Comparison of ENCODE assay signal across 11 mouse cellular contexts in genomic region chr8:48098792-48099191, GRCm38 (mm10). TPM values are rescaled to one million over a fixed set of nuclear protein-coding genes. Genes with fewer than 3 reads are reported as not detected.
DNase-seq lines count a peak whose midpoint lies in the region; ATAC-seq and TF ChIP-seq lines count a peak whose summit lies in the region.
"Had no signal": no experiment of that assay in that cellular context is flagged by ENCODE, and none has a peak within 500 bp of the region (broad histone marks: within the 10 kb centered on the region; RNA-seq: fewer than 3 reads in every experiment).

Gene Dctd (plus strand): TSS chr8:48099092.

- TF ChIP-seq RAD21 in MEL (IDR thresholded peaks at IDR 0.05; ENCODE audit: low read depth, low read length) = no peak

- TF ChIP-seq POLR2A in heart, adult 2 months (IDR thresholded peaks at IDR 0.05; ENCODE audit: insufficient read depth, low read depth, low read length) = no peak
- TF ChIP-seq POLR2A in MEL (IDR thresholded peaks at IDR 0.05; ENCODE audit: control insufficient read depth in 1 of 2, insufficient read depth in 1 of 2, low read depth in 1 of 2, low read length in 2 of 2, poor library complexity in 1 of 2) = no peak

- H3K4me2 ChIP-seq in heart, embryonic 14.5 days (ENCODE audit: low read length) = peak within 1 kb of the TSS; percentile 54
- peak within 1 kb of the TSS; percentile 52 for H3K4me2 ChIP-seq in heart, postnatal 0 days (ENCODE audit: low read depth, low read length)

- WGBS in heart, embryonic 14.5 days = 79% methylated on average over 12 of the region's 12 CpGs
- 85% methylated on average over 12 of the region's 12 CpGs for WGBS in heart, adult 2 months
- 76% methylated on average over 12 of the region's 12 CpGs for WGBS in heart, postnatal 0 days

- TF ChIP-seq EP300 in heart, adult 2 months (IDR thresholded peaks at IDR 0.05; ENCODE audit: insufficient read depth, low read depth, low read length) = no peak
- TF ChIP-seq EP300 in MEL (IDR thresholded peaks at IDR 0.05; ENCODE audit: low read depth in 1 of 2, low read length in 2 of 2) = no peak
- no peak for TF ChIP-seq EP300 in heart, postnatal 0 days (IDR thresholded peaks at IDR 0.05; ENCODE audit: low read depth)

- no peaks in the 10 kb centered on the region for H3K36me3 ChIP-seq in heart, embryonic 14.5 days (ENCODE audit: control insufficient read depth, insufficient read depth, low read length)
- H3K36me3 ChIP-seq in heart, adult 2 months (ENCODE audit: control insufficient read depth, insufficient read depth, low read length) = no peaks in the 10 kb centered on the region
- H3K36me3 ChIP-seq in MEL (ENCODE audit: control insufficient read depth in 1 of 2, insufficient read depth in 2 of 2, low read length in 2 of 2) = no peaks in the 10 kb centered on the region
- H3K36me3 ChIP-seq in heart, postnatal 0 days (replicated peaks; ENCODE audit: control insufficient read depth, insufficient read depth, low read length) = no peaks in the 10 kb centered on the region

- no peak for DNase-seq in heart, adult 2 months
- no peak for DNase-seq in MEL (ENCODE audit: low read depth, low spot score)
- DNase-seq in heart, postnatal 0 days (ENCODE audit: low spot score) = no peak
- DNase-seq in embryo, embryonic 10 days (ENCODE audit: low spot score) = no peak
- DNase-seq in kidney, adult 18-20 months = no peak
- no peak for DNase-seq in gastrocnemius, postnatal 10 days
- DNase-seq: kidney, adult 11 months; thymus, postnatal 36 days had no signal

- H3K27me3 ChIP-seq in heart, embryonic 14.5 days (ENCODE audit: control insufficient read depth, insufficient read depth, low read length) = no peaks in the 10 kb centered on the region
- H3K27me3 ChIP-seq in heart, adult 2 months (ENCODE audit: control insufficient read depth, insufficient read depth, low read length) = no peaks in the 10 kb centered on the region
- H3K27me3 ChIP-seq in MEL (ENCODE audit: control insufficient read depth in 1 of 2, insufficient read depth in 2 of 2, low read length in 2 of 2) = no peaks in the 10 kb centered on the region
- H3K27me3 ChIP-seq in heart, postnatal 0 days (ENCODE audit: control insufficient read depth, insufficient read depth, low read length) = no peaks in the 10 kb centered on the region

- no peaks in the 10 kb centered on the region for H3K9me3 ChIP-seq in heart, embryonic 14.5 days (ENCODE audit: control insufficient read depth, low read length)
- H3K9me3 ChIP-seq in MEL (replicated peaks; ENCODE audit: insufficient read depth, low read length) = no peaks in the 10 kb centered on the region
- no peaks in the 10 kb centered on the region for H3K9me3 ChIP-seq in heart, postnatal 0 days (replicated peaks; ENCODE audit: control insufficient read depth, low read length)

- no peak within 1 kb of the TSS for H3K9ac ChIP-seq in heart, embryonic 14.5 days (ENCODE audit: low read length)
- H3K9ac ChIP-seq in heart, adult 2 months (ENCODE audit: low read depth, low read length) = no peak within 1 kb of the TSS
- H3K9ac ChIP-seq in MEL (ENCODE audit: control insufficient read depth, low read depth, low read length, poor library complexity, severe bottlenecking) = no peak within 1 kb of the TSS
- H3K9ac ChIP-seq in heart, postnatal 0 days (replicated peaks; ENCODE audit: low read depth, low read length) = no peak within 1 kb of the TSS

- H3K4me1 ChIP-seq in heart, embryonic 14.5 days (ENCODE audit: control insufficient read depth in 2 of 2, insufficient read depth in 2 of 2, low read length in 2 of 2) = 0 out of 4 replicates have a peak, but pooled peaks cover 0 to 2% of the 10 kb centered on the region in 2 experiments
- H3K4me1 ChIP-seq in heart, adult 2 months (ENCODE audit: control insufficient read depth, insufficient read depth, low read length) = no peaks in the 10 kb centered on the region
- no peaks in the 10 kb centered on the region for H3K4me1 ChIP-seq in MEL (ENCODE audit: control insufficient read depth in 1 of 2, insufficient read depth in 2 of 2, low read length in 2 of 2)
- H3K4me1 ChIP-seq in heart, postnatal 0 days (ENCODE audit: control insufficient read depth, insufficient read depth) = no peaks in the 10 kb centered on the region

- H3K4me3 ChIP-seq in heart, embryonic 14.5 days (ENCODE audit: control insufficient read depth in 1 of 2, insufficient read depth in 1 of 2, low read depth in 1 of 2, low read length in 2 of 2) = no peak within 1 kb of the TSS
- no peak within 1 kb of the TSS for H3K4me3 ChIP-seq in heart, adult 2 months
- no peak within 1 kb of the TSS for H3K4me3 ChIP-seq in MEL (ENCODE audit: control insufficient read depth in 1 of 2, insufficient read depth in 1 of 2, low read depth in 2 of 2, low read length in 2 of 2)
- H3K4me3 ChIP-seq in heart, postnatal 0 days (ENCODE audit: low read depth, low read length) = no peak within 1 kb of the TSS

- TF ChIP-seq CTCF in heart, adult 2 months (IDR thresholded peaks at IDR 0.05) = no peak
- no peak for TF ChIP-seq CTCF in MEL (IDR thresholded peaks at IDR 0.05 in 2 of 3, conservative IDR thresholded peaks at IDR 0.05 in 1 of 3; ENCODE audit: control insufficient read depth in 1 of 3, insufficient read depth in 1 of 3, low read depth in 2 of 3, low read length in 3 of 3, poor library complexity in 1 of 3, severe bottlenecking in 1 of 3)
- TF ChIP-seq CTCF in heart, postnatal 0 days (IDR thresholded peaks at IDR 0.05; ENCODE audit: low read depth) = no peak

- ATAC-seq in heart, embryonic 14.5 days (ENCODE audit: insufficient number of reproducible peaks, insufficient read depth, low FRiP score, low read depth) = no peak
- ATAC-seq in heart, postnatal 0 days (ENCODE audit: insufficient read depth, low read depth) = no peak
- no peak for ATAC-seq in megakaryocyte-erythroid progenitor cell, adult 5-6 weeks (replicated peaks; ENCODE audit: low FRiP score, low TSS enrichment, poor library complexity, severe bottlenecking)

- no peaks in the 10 kb centered on the region for H3K79me2 ChIP-seq in heart, adult 2 months (replicated peaks; ENCODE audit: control insufficient read depth, insufficient read depth, low read length)
- H3K79me2 ChIP-seq in MEL (ENCODE audit: control insufficient read depth, insufficient read depth, low read length, poor library complexity) = no peaks in the 10 kb centered on the region

- intact Hi-C loops in heart, adult 2 months (cut with DNase I) = loop anchor here (10.0 kb wide), 1 partner anchor 426 kb away; no protein-coding TSS in a partner anchor

- H3K27ac ChIP-seq in heart, embryonic 14.5 days (replicated peaks in 1 of 2; ENCODE audit: control insufficient read depth in 1 of 2, insufficient read depth in 1 of 2, low read depth in 2 of 2, low read length in 2 of 2) = no peak within 1 kb of the TSS
- H3K27ac ChIP-seq in heart, adult 2 months = no peak within 1 kb of the TSS
- H3K27ac ChIP-seq in MEL (ENCODE audit: control insufficient read depth, low read depth, low read length) = no peak within 1 kb of the TSS
- H3K27ac ChIP-seq in heart, postnatal 0 days (ENCODE audit: low read depth) = no peak within 1 kb of the TSS

TF ChIP-seq in MEL, 35 proteins besides CTCF, POLR2A, EP300 and RAD21:
- no peak for TF ChIP-seq KAT2A (conservative IDR thresholded peaks at IDR 0.05; ENCODE audit: low read depth, low read length)
- no peak for TF ChIP-seq SIN3A (IDR thresholded peaks at IDR 0.05; ENCODE audit: low read length)
- TF ChIP-seq ETS1 (IDR thresholded peaks at IDR 0.05; ENCODE audit: low read depth, low read length) = no peak
- no peak for TF ChIP-seq ZNF384 (IDR thresholded peaks at IDR 0.05; ENCODE audit: low read depth, low read length)
- TF ChIP-seq MYB (IDR thresholded peaks at IDR 0.05; ENCODE audit: low read depth, low read length) = no peak
- no peak for TF ChIP-seq JUND (IDR thresholded peaks at IDR 0.05; ENCODE audit: low read depth, low read length)
- no peak for TF ChIP-seq MAFK (IDR thresholded peaks at IDR 0.05; ENCODE audit: borderline replicate concordance, low read depth, low read length)
- TF ChIP-seq RCOR1 (IDR thresholded peaks at IDR 0.05; ENCODE audit: low read depth, low read length) = no peak
- TF ChIP-seq UBTF (IDR thresholded peaks at IDR 0.05; ENCODE audit: borderline replicate concordance, insufficient read depth, low read depth, low read length) = no peak
- TF ChIP-seq ZKSCAN1 (IDR thresholded peaks at IDR 0.05; ENCODE audit: low read depth, low read length) = no peak
- TF ChIP-seq TCF12 (IDR thresholded peaks at IDR 0.05; ENCODE audit: low read depth, low read length) = no peak
- TF ChIP-seq SMC3 (IDR thresholded peaks at IDR 0.05; ENCODE audit: low read depth, low read length) = no peak
- no peak for TF ChIP-seq NELFE (IDR thresholded peaks at IDR 0.05; ENCODE audit: low read depth, low read length)
- no peak for TF ChIP-seq MAZ (IDR thresholded peaks at IDR 0.05; ENCODE audit: low read depth, low read length)
- TF ChIP-seq MXI1 (IDR thresholded peaks at IDR 0.05; ENCODE audit: low read depth, low read length) = no peak
- TF ChIP-seq USF2 (IDR thresholded peaks at IDR 0.05; ENCODE audit: borderline replicate concordance in 1 of 2, insufficient read depth in 1 of 2, low read depth in 1 of 2, low read length in 2 of 2) = no peak
TF ChIP-seq in MEL: peak in this region for 0.

RNA-seq across cellular contexts. Expression of gene Dctd, which starts in this region (rescaled TPM):
- polyA plus RNA-seq in heart, embryonic 14.5 days (2014; fragmentation: Nextera tagmentation; extraction: Ambion mirVana) = 33.4 and 34.1 TPM in 2 replicates
- 1 to 10 TPM in 1 of 2 experiments, under 1 TPM in 1; 0.63 to 1.6 TPM for total RNA-seq in heart, adult 2 months (2021)
- 0.76 and 0.84 TPM in 2 replicates for polyA plus RNA-seq in heart, adult 2 months (2012; rRNA removed)
- total RNA-seq in MEL (2012; rRNA removed) = 47.2 and 59.5 TPM in 2 replicates
- 10 to 100 TPM; 78.0 to 79.9 TPM for polyA plus RNA-seq in MEL (2012; ENCODE audit: insufficient read depth in 1 of 2, insufficient read length in 2 of 2, low read depth in 1 of 2, low replicate concordance in 2 of 2, missing spikeins in 1 of 2)
- total RNA-seq in heart, postnatal 0 days (2014; rRNA removed; ENCODE audit: low replicate concordance) = 11.6 and 13.8 TPM in 2 replicates
- polyA plus RNA-seq in heart, postnatal 0 days (2015; fragmentation: Nextera tagmentation; extraction: Ambion mirVana) = 7.6 and 8.6 TPM in 2 replicates
- total RNA-seq in megakaryocyte-erythroid progenitor cell, adult 5-6 weeks (2014; fragmentation: Nextera tagmentation) = 47.3 and 48.2 TPM in 2 replicates
- 57.5 and 86.5 TPM in 2 replicates for total RNA-seq in megakaryocyte-erythroid progenitor cell, adult 5-6 weeks (2017)
- 1 to 10 TPM; 3.9 to 4.8 TPM for total RNA-seq in gastrocnemius, postnatal 10 days (2021)
- total RNA-seq: neutrophil, adult 5-6 weeks had no signal
